Mouse (Mus musculus) T-cell, adult 2 months (primary cell): ENCODE data around the gene Timm10.

ENCODE experiments used
- DNase-seq: peaks from one replicate; pipeline ENCODE4 v3.0.0; 2022; ENCODE audit warnings: low spot score

Timm10 gene

DNA sequence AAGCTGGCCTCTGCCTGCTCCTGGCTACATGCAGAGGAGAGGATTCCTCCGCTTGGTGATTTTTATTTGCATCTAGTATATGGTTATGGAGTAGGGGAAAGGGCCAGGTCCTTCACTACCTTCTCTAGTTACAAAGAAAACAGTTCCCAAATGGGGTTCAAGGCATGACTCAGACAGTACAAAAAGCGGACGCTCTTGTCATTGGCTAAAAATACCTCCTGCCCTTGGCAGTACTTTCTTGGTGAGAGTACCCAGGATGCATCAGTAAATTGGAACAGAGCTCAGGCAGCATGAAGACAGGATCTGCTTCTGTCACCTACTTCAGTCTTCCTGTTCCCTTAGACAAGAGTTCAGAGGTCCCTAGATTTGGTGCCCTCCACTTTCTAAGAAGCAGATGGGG is 6.9 kb upstream of the Timm10 start:
- DNase-seq = no peak

DNA sequence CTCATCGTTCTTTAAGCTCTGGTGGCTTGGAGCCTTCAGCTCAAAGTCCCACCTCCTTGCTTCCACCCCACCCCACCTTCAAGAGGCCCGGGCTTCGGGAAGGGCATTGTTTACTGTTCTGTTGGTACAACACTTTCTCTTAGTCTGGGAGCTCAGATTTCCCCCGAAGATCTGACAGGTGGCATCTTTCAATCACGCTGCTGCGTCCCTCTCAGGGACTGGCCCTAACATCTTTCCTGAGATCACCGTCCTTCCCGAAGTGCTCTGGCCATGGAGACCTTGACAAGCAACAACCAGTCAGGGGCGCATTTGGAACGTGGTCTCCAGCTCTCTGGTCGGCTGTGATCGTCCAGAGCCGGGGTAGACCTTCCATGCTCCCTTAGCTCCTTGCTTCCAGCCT is 4.2 kb upstream of the Timm10 start, which contains the start of gene Smtnl1:
TSS of gene Smtnl1 (minus strand) at position 101 of the 400 bp plus-strand sequence.
- no peak for DNase-seq

DNA sequence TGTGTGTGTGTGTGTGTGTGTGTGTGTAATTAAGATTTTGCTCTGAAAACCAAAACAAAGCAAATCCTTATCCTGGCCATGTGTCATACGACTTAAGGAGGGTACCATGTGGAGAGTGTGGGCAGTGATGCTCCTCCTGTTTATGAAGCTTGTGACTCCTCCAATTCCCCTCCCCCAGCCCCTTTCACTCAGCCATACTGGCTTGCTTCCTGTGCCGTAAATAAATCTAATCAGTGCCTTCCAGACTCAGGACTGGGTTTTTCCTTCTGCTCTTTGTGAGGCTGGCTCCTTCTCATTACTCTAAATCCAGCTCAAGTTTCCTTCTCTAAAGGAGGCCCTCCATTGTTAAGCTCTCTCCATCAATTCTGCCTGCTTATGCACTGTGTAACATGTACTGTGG is 3.6 kb upstream of the Timm10 start:
- no peak for DNase-seq

DNA sequence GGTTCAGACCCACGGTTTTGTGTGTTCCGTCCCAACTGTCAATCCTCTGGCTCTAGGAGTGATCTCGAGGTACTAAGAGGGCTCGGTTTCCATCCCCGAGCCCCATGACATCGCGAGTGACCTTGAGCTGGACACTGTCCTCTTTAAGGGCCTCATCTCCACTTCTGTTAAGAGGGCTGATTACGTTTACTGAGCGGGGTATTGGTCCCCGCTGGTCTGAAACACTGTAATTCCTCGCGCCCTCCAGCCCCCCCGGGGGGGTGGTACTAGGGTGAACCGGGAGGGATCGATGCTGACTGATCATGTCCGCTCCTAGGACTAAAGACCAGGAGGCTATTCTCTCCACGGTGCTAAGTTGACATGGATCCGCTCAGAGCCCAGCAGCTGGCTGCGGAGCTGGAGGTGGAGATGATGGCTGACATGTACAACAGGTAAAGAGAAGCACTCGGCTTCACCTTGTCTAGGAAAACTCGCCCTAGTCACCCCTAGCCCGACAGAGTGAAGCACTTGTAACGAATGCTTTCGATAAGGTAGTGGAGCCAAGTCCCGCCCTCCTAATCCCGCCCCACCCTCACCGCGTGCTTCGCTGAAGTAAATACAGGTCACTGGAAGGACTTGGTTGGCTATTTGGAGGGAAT is 605 bp downstream of the Timm10 start:
- DNase-seq = no peak

DNA sequence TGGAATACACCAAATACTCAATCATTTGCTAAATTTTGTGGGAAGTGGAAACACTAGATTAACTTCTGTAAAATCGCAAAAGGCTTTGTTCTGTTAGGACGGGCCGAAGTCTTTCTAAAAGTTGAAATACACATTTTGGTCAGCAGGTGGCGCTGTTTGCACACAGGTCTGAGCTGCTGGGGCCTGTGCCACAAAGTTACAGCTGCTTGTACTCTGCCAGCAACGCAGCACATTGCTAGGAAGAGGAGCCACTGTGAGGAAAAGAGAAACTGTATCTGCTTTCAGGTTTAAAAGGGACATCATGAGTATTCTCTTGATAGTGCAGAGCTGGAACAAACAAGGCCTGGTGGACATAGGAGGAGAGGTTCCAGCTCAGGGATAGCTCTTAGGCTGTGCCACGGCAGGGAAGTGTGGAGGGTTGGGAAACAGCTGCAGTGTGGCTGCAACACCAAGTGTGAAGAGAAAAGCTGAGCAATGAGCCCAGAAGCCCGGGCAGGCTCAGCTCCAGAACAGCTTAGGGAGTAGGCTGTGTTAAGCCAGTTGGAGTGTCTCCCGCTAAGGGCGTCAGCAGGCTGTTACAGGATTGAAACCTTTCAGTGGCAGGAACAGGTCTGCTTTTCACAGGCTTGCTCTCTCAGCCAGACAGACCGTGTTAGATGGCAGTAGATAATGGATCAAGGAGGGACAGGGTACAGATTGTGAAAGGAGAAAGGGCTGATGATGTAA is 5.0 kb downstream of the Timm10 start:
- DNase-seq = peak; percentile 75

DNA sequence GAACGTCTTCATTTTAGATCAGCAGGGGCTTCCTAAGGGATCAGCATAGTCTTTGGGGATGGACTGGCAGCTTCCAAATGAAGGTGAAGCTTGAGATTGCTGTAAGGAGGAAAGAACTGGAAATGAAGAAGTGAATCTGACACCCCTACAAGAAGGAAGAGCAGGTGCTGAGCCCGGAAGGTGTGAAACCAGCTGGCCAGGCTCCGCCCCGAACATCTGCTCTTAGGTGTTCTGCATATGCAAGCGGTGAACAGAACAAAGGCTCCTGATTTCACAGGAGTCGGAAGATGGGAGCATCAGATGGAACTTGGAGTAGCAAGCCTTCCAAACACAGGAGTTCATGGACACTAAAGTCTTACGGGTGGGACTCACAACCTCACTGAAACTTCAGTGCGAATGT is 10.3 kb downstream of the Timm10 start:
- DNase-seq = no peak

DNA sequence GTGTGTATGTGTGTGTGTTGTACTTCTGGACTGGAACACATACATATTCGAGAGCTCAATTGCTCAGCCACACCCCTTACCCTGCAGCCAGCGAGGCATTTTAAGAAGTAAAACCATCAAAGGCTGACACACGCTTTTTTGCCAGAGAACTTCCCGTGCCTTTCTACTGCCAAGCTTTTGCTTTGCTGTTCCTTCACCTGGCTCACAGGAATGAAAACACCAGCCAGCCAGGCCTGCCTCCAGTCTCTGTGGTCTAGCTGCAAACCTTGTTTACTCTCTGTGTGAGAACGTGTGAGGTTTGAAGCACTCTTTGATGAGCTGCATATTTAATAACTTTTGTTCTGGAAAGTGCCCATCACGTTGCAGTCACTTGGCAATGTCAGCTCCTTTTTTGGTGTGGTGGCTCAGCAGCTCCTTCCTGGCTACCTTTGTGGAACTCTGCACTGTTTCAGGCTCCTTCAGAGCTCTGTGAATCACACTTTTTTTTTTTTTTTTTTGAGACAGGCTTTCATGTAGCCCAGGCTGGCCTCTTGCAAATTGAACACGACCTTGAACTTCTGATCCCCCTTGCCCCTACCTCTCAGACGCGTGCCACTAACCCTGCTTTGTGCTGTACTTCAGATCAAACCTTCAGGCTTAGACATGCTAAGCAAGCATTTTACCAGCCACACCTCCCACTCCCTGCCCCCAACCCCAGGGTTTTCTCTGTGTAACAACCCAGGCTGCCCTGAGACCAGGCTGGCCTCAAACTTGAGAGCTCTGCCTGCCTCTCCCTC is 11.2 kb downstream of the Timm10 start:
- DNase-seq = peak; percentile 14

DNA sequence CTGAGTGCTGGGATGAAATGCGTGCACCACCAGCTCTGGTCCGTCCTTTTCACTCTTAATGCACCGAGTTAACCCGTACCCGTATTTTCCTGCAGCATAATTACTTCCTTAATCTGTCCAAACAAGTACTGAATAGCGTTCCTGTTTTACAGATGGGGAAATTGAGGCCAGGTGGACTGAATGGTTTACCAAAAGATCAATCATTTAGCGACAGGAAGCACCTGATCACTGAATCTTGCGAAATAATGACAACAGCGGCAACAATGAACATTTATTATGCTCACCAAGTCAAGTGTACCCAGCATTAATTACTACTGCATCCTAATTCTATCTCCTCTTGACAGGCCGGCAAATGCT is 11.8 kb downstream of the Timm10 start, which contains the start of gene Slc43a1:
TSS of gene Slc43a1 (plus strand) at position 258 of the 357 bp plus-strand sequence.
- DNase-seq = no peak

DNA sequence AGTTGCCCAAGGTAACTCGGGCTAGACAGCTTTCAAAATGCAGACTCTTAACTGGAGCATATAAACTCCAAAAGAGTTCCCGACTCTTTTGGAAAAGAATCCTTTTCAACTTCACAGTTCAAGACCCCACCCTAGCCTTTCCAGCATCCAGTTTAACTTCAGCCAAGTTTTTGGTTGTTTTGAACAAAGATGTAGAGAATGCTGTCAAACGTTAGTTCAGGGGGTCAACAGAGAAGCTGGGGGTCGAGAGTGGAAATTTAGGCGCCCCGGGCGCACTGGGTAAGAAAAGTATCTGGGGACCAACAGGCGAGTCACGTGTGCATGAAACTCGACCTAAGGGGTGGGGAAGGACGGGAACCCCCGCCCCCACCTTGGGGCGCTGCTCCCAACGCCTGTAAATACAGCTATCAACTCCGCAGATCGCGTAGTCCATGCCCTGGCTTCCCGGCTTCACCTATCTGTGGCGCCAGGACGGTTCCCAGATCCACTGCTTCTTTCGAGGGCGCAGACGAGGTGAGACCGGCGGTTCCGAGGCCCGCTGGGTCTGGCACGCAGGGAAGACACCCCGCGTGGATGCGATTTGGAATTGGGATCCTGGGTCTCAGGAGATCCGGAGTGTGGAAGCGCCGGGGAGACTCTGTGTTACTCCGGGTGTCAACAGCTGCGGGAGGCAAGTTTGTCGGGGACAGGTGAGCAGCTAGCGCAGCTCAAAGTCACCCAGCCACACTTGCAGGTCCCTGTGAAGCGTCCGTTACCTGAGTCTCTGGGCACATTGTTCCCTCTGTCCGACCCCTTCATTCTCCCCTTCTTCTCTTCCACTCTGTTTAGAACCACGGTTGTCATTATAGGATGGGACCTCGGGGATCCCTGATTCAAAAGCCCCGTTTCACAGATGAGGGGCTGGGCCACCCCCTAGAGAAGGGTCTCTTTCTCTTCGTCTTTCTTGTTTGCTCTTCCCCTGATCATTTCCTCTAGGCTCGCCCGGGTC is 12.5 kb downstream of the Timm10 start:
- no peak for DNase-seq

DNA sequence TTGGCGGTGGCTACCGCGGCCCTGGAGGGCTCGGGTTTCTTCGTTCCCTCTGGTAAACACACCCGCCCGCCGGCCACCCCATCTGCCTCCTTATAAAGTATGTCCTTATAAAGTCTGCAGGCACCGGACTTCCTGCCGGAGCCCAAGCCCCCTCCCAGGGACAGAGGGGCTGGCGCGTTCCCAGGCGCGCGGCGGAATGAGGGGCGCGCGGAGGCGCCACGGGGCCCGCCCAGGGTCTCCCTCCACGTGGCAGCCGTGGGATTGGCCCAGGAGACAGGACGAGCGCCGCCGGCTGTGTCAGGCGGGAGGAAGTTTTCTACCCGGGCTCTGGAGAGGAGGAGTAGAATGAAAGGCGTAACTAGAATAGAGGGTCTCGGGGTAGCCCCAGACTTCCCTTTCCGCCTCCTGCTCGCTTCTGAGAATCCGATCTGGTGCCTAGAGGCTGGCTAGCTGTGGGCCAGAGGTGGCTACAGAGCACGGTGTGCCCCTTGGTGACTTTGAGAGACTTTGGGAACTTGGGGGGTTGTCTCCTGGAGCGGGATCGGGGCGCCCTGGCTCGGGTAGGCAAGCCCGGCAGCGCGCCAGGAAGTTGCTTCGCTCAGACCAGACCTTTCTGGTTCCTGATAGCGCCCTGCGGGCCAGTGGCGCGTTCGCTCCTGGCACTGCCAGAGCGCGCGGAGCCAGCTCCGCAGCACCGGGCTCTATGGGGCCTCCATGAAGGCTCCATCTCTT is 13.4 kb downstream of the Timm10 start:
- DNase-seq = peak; percentile 28

DNA sequence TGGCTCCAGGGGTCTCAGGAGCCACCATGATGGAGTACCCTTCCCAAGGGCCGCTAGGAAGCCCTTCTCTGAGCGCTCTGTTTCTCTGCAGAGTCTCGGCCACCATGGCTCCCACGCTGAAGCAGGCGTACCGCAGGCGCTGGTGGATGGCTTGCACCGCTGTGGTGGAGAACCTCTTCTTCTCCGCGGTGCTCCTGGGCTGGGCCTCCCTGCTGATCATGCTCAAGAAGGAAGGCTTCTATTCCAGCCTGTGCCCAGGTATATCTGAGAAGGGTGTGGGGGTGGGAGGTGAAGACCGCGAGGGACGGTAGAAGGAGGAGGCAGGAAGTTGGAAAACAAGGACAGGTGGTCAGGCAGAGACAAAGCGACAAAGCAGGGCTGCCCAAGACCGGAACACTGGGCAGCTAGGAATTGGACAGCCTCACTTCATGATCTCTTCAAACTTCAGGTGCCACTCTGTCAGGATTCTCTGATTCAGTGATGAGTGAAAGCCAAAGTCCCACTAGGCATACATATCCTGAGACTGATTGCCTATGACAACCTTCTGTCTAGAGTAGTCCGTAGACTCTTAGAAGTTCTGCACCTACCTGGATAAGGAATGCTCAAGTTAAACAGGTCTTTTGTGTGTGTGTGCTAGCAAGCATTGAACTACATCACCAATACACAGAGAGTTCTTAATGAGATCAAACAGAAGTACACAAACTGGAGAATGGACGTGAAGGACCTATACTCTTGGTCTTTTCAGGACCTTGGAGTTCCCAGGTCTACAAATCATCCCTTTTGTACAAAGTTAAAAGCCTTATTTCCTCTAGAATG is 14.2 kb downstream of the Timm10 start:
- DNase-seq = no peak

DNA sequence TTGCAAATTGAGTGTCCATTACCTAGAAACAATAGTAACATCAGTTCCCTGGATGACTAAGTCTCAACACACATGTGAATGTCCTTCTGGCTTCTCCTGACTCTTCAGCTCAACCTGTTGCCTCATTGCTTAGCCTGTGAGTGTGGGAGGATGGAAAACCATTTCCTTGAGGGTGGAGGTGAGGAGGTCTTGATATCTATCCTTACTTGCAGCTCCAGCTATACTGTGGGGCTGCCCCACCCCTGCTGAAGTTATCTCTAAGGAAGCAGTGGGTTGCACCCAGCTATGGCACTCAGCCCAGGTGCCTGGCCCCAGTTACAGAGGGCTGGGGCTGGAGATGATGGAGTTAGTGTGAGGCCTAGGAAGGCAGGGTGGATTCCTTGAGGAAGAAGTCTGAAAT is 15.1 kb downstream of the Timm10 start:
- DNase-seq = no peak

DNA sequence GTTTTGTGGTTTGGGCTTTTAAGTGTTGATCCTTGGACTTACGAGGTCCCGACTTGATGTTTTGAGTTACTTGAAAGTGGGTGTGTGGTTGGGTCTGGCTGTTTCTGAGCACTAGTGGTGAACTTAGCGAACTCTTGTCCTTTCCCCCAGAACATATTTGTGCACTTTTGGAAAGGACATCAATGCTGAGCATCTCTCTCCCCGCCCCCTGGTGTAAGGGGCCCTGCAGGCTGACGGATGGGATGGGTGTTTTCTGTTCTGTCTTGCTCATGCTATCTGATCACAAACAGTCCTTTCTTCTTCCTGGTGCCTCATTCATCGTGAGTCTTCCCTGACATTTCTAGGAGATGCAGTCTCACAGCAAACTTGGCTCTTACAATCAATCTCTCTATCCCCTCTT is 16.9 kb downstream of the Timm10 start:
- no peak for DNase-seq

DNA sequence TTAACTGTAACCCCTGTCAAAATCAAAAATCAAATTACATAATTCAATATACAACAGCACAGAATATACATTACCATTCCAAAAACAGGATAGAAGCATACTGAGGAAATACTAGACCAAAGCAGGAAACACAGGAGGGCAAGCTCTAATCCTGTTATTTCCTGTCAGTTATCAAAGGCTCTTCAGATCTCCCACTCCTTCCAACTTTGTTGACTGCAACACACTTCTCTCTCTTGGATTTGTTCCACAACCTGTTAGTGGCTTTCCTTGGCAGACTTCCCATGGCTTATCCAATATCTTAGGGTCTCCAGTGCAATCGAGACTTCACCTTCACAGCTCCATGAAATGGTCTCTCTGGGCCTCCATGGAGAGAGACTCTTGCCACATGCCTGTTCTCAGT is 18.4 kb downstream of the Timm10 start:
- no peak for DNase-seq

DNA sequence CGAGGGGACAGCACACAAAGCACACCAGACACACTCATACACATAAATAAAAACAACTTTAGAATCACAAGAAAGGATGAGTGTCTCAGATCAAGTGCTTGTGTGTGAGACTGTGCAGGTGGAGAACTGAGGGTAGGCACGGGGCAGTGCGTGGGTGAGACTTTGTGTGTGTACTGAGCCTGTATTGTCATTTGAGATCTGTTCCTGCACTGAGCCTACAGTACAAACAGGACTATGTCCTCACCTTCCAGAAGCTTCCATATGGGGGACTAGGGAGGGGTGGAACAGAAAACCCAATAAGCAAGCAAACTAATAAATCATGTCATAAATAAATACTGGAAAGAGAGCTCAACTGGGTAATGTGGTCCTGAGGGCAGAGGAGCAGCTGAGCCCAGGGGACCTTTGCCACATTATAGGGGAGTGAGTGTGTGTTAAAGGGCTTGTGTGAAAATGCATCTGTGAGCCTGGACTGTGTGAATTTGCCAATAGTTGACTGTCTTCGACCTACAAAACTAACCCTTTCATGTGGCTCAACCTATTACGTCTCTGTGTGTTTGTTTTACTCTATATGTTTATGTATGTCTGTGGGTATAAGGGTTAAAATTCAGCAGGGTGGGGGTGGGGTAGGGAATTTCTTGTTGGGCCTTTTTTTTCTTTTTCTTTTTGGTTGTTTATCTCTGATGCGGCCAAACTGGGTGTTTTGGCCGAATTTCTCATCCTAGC is 23.8 kb downstream of the Timm10 start:
- DNase-seq = no peak

DNA sequence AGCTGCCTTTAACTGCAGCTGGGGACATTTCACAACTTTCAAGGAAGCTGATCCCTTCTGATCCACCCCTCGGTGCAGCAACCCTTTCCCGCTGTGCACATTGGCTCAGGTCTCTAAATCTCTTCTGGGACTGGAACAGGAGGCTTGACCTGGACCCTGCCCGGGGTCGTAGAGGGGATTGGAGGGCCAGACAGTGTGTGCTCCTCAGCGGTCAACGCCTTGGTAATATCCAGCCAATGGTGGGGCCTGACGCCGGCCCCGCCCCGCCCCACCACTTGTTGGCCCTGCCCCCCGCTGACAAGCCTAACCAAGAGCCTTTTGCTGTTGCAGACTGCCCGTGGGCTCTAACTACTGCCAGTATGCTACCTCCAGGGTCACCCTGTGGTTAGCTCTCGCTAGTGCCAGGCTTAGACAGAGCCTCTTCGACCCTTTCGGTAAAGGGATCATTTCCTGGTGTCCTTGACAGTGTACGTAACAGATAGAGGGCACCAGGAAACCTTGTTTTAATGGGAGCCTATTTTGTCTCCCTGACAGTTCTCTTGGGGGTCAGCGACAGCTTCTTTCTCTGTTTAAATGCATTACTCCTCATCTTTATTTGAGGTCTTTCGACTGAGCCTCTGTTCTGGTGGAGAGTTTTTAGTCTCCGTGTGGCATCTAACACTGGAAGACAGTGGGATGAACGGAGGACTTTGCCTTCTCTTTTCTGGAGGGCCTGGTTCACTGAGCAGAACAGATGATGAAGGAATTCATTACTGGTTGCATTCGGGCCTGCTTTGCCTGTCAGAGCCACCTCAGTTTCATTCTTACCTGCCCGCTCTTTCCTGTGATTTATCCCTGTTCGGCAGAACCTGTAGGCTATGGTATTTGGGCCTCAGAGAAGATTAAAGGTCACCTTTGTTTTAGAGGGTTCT is 24.6 kb downstream of the Timm10 start:
- DNase-seq = no peak

DNA sequence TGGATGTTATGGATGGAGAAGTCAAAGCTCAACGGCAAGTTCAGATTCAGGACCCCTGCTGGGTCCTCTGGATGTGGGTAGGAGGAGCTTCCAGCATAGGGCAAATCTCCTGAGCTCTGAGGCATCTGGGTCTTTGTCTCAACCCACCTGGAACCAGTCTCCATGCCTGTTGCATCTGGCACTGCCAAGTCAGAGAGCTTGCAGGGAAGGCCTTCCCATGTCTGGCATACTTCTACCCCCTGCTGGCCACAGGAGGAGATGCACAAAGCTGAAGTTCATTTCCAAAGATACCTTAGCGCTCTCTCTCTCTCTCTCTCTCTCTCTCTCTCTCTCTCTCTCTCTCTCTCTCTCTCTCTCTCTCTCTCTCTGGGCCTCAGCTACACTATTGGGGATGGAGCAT is 28.9 kb downstream of the Timm10 start:
- peak; percentile 31 for DNase-seq

DNA sequence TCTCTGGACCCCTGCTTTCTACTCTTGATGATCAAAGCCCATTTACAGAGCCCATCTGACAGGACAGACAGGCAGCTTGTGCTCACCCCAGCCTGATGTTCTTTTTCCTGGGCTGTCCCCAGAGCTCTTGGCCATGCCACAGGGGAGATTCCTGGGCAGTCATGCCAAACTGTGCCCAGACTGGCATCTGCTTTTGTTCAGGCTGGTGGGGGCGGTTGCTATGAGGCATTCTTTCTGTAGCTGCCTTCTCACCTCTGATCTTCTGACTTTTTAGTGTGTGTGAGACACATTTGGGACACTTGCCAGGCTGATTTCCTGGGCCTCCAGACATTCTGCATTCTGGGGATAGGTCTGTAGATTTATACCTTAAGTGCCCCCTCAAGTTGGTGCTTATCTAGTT is 31.8 kb downstream of the Timm10 start:
- DNase-seq = no peak
